Mouse (Mus musculus) heart, postnatal 25 days (tissue): ENCODE measurements at regions not wholly inside any gene's neighbourhood (a gene's known extent, or its start where the extent isn't known, plus 50 kb on each side); places are given as distances from the start of the nearest gene placed in this dataset.
A peak's percentile ranks its signal among the peaks of the same experiment; 100 is the strongest.

ENCODE experiments used
- DNase-seq: peaks from one replicate; pipeline ENCODE4 v3.0.0; 2022; ENCODE audit warnings: low spot score
- intact Hi-C: fragments of 180-260 bp; cut with DNase I; formaldehyde crosslinking; loops from one replicate; pipeline ENCODE4 v1.15.1; 2025

- no peak for DNase-seq
- intact Hi-C loops: no loop called here
These were observed 61.6 kb downstream of the Spesp1 start for GRCm38 (mm10) chr9:62220451-62220850.

- no peak for DNase-seq
- intact Hi-C loops: no loop called here
These were observed 66.7 kb downstream of the Spesp1 start for GRCm38 (mm10) chr9:62215151-62215859.

- intact Hi-C loops: no loop called here
- DNase-seq: no peak
These were observed 67.5 kb downstream of the Spesp1 start for GRCm38 (mm10) chr9:62214546-62214945.

GRCm38 (mm10) chr9:62212615-62213014 lies 69.4 kb downstream of the Spesp1 start:
- no peak for DNase-seq
- intact Hi-C loops: no loop called here

- intact Hi-C loops: no loop called here
These were observed 71.2 kb downstream of the Spesp1 start for GRCm38 (mm10) chr9:62210815-62211214.

GRCm38 (mm10) chr9:62208436-62208835 lies 73.6 kb downstream of the Spesp1 start:
- intact Hi-C loops: no loop called here
- DNase-seq: no peak

More at GRCm38 (mm10) chr9:62210815-62211214, 71.2 kb downstream of the Spesp1 start:
- DNase-seq: no peak

GRCm38 (mm10) chr9:62205264-62205663 lies 76.7 kb downstream of the Spesp1 start:
- intact Hi-C loops: no loop called here
- peak; percentile 35 for DNase-seq

GRCm38 (mm10) chr9:62203556-62203955 lies 78.5 kb downstream of the Spesp1 start:
- no peak for DNase-seq
- intact Hi-C loops: loop anchor here (5.0 kb wide), 1 partner anchor 81 kb away; the partner anchor contains the start of gene Glce

- no peak for DNase-seq
- intact Hi-C loops: loop anchor here (5.0 kb wide), 1 partner anchor 80 kb away; the partner anchor contains the start of gene Glce
These were observed 79.7 kb downstream of the Spesp1 start for GRCm38 (mm10) chr9:62202331-62202730.

- intact Hi-C loops: no loop called here
- no peak for DNase-seq
These were observed 75.0 kb upstream of the Glce start for GRCm38 (mm10) chr9:62197486-62197885.

- intact Hi-C loops: no loop called here
- no peak for DNase-seq
These were observed 70.0 kb upstream of the Glce start for GRCm38 (mm10) chr9:62192424-62192892.

- intact Hi-C loops: no loop called here
- no peak for DNase-seq
These were observed 68.0 kb upstream of the Glce start for GRCm38 (mm10) chr9:62190474-62190873.

- DNase-seq: no peak
- intact Hi-C loops: no loop called here
These were observed 66.4 kb upstream of the Glce start for GRCm38 (mm10) chr9:62188835-62189234.

GRCm38 (mm10) chr9:62188379-62188778 lies 65.9 kb upstream of the Glce start:
- intact Hi-C loops: no loop called here
- no peak for DNase-seq

GRCm38 (mm10) chr9:62186886-62187285 lies 64.4 kb upstream of the Glce start:
- intact Hi-C loops: no loop called here

GRCm38 (mm10) chr9:62185516-62186280 lies 63.2 kb upstream of the Glce start:
- DNase-seq: no peak
- intact Hi-C loops: no loop called here

More at GRCm38 (mm10) chr9:62186886-62187285, 64.4 kb upstream of the Glce start:
- no peak for DNase-seq

- DNase-seq: no peak
- intact Hi-C loops: no loop called here
These were observed 58.9 kb upstream of the Glce start for GRCm38 (mm10) chr9:62181182-62181830.

- no peak for DNase-seq
- intact Hi-C loops: no loop called here
These were observed 58.2 kb upstream of the Glce start for GRCm38 (mm10) chr9:62180456-62181181.

- intact Hi-C loops: no loop called here
- no peak for DNase-seq
These were observed 52.2 kb upstream of the Glce start for GRCm38 (mm10) chr9:62174651-62175050.
